Mouse (Mus musculus) skeletal muscle tissue, adult 2 months (tissue): ENCODE measurements around the gene Bmp6.

Experiments
- DNase-seq: peaks from one replicate; pipeline ENCODE4 v3.0.0-alpha.2; 2012; ENCODE audit warnings: low read depth, low spot score

The Bmp6 gene

DNA sequence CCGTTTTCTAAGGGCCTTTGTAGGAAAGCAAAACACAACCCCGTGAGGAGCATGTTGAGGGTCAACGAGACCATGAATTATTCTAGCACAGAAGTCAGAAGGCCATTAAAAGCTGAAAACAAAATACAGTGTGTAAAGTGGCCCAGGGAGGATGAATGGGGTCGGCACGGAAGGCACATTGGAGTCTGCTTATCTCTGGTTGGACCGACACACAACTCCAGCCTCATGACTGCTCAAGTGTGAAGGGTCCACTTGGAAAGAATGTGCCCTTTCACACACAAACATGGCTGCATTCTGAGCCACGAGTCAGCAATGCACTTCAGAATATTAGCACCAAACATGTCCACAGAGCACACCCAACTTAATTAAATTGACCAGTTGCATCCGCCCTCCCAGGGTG lies 84.8 kb downstream of the Bmp6 start:
- DNase-seq, result no peak

DNA sequence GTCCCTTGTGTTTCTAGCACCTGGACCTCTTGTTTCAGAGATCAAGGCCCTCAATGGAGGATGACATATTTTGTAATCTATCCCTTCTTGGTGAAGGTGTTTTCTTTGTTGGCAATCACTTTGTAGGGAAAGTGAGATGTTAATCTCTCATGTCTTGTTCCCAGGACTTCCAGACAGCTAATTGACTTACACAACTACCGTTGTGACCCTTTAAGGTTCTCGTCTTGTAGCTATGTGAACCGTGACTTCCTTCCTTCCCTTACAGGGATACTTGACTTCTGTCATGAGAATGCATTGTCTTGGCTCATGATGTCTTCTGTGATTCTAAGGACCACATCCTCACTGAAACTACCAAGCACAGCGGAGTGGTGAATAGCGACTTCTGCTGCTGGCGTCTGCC lies 85.2 kb downstream of the Bmp6 start:
- no peak for DNase-seq

DNA sequence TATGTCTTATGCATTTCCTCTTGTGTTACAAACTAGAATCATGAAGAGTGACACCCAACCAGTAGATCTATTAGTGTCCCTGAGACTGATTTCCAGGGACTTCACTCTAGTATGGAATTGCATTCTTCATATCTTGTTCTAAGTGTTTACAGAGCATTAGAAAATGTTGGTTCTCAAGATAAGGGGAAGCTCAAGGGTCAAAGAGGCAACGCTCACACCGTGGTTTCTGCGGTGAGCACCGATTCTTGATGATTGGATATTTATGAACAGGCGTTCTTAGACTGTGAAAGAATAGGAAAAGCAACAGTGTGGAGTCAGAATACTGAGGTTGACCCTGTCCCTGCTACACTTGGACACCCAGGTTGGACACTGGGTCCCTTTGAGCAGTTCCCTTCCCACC lies 89.9 kb downstream of the Bmp6 start:
- DNase-seq, result no peak

DNA sequence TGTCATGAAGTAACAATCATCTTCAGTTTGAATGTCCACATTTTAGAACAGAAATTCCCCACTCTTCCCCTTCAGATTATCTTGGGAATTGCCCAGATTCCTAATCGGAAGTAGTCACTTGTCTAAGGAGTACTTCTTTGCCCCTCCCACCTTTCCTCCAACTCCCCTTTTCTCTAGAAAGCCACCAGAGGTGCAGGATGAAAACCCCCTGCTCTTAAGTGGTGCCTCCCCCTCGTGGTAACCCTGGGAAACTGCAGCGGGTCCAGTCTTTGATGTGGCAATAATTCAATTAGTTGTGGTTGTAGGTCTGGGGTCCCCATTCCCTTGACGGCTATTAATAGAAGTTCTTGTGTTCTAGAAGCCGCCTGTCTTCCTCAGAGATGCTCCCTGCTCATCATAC lies 93.0 kb downstream of the Bmp6 start:
- no peak for DNase-seq

DNA sequence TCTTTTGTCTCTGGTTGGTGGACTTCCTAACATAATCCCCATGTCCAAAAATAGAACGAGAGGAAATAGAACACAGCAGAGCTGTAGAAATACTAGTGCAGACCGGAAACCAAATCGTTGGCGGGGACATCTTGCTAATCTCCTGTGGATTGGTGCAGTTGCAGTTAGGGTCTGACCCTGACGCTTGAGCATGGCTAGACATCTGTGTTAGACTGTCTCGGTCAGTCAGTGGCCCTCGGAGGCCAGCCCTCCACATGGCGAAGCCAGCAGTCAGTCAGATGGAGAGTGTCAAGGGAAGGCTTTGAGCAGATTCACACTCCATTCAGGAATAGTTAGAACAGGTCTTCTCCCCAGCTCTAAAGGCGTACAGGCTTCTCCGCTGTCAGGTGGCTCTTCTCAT lies 95.3 kb downstream of the Bmp6 start:
- DNase-seq, result no peak

DNA sequence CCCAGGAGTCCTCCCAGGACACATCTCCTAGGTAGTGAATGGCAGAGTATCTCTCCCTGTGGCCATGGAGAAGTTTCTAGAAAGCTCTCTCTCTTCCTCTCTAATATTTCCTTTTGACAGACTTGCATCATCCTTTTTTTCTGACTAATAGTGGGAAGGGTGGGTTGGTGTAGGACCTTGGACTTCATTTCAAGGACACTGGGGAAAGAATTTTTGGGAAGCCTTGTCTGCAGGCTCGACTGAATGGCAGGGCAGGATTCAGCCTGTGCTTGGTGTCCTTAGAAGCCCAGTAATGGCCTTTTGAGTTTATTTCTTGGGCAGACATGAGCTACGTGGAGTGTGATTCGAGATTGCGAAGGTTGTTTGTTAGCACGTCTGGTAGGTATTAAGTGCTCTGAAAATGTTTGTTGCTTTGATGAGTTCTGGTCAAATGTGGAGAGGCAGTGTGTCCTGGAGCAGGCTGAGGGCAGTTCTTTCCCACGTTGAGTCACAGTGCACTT lies 103.7 kb downstream of the Bmp6 start:
- no peak for DNase-seq

DNA sequence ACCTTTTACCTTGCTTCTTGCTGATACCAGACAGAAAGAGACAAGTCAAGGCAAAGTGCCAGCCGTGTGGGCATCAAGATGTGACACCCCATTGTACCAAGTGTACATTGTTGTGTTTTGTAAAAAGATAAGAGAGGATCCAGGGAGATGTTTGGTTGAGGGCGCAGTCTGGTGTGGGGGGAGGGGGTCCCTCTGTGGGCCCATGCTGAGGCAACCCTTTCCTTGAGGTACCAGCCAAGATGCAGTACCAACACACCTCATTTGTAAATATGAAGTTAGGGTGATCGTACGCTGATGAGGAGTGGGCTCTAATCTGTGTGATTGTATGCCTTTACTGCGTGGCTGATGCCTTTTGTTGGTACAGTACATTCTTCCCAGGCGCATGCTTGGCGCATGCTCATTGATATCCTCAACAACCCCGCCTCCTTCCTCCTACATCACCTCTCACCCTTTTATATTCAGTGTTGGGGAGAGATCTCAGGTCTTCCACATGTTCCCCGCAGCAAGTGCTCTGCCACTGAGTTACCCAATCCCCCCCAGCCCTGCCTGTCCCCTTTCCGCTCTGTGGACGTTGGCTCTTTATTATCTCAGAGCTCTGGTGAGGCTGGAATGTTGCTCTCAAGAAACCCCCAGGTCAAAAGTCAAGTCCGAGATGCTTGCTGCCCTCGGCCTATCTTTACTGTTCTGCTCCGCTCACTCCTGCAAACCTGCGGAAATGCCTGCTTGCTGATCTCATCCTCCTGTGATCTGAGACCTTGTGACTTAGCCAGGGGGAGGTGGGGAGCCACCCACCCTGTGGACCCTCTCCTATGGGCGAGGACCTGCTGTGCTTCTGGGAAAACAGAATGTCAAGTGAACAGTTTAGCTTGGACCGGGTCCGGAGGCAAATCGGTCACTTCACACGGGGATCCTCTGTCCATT lies 105.4 kb downstream of the Bmp6 start:
- no peak for DNase-seq

DNA sequence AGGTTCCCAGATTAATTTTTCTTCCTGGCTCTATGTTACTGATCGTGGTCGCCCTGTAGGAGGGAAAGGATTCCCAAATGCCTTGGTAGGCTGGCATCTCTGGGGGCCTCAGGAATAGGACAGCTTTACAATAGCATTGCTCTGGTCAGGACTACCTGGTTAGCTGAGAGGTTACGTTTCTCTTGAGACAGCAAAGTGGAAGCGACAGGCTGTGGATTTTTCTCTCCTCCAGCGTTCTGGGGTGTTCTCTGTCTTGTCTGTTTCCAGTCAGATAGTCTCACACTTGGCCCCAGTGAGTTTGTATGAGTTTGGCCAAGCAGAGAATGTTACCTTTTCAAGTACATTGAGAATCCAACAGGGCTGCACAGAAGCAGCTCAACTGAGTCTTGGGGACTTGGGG lies 106.5 kb downstream of the Bmp6 start:
- no peak for DNase-seq

DNA sequence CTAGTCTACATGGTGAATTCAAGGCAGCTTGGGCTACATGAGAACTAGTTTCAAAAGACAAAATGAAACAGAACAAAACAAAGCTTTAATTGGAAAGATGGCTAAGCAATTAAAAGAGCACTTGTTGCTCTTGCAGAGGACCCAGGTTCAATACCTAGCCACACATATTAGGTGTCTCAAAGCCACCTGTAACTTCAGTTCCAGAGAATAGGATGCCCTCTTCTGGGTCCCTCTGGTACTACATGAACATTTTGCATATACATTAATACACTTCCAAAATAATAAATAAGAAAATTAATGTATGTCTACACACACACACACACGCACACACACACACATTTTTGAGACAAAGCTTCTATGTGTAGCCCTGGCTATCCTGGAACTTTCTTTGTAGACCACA lies 118.5 kb downstream of the Bmp6 start:
- no peak for DNase-seq

DNA sequence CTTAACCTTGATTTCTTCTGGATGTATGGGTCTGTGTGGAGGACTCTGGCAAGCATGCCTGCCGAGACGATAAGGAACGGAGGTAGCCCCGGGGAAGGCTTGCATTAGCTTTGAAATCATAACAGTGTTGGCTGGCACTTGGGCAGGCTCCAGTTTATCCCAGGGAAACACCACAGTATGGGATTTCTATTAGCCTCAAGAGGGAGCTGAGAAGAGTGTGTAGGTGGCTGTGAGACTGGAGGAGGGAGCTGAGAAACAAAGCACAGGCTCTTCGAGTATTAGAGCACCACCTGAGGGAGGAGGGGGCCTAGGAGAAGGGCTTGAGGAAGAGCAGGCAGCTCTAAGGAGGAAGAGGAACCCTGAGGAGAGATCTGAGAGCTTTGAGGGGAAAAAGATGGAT lies 126.0 kb downstream of the Bmp6 start:
- no peak for DNase-seq

DNA sequence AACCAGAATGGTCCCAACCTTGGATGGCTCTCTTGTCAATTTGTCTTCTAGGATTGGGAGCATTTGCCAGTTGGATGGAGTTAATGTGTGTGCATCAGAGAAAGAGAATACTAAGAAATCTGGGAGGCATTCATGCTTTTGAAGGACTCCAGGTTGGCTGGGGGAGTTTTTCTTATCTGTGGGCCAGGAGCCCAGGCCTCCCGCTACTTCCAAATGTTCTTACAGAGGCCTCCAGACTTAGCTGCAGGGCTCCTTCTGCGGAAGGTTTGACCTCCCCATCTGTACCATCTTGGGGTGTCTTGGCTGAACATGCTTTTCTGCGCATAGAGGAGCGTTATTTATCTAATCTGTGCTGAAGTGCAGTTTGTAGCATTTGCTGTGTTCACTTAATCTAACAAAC lies 127.7 kb downstream of the Bmp6 start:
- no peak for DNase-seq

DNA sequence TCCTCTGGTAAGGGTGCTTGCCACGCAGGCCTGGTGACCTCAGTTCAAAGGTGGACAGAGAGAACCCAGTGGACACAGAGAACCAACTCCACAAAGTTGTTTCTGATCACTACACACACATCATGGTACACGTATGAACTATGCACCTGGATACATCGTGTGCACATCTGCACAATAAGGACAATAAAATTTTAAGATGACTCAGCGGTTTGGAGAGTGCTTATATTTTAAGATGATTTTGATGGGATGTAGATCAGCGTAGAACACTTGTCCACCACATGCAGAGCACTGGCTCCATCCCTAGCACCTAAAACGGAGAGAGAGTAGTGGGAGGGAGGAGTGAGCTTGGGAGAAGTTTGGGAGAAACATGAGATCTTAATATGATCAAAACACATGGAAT lies 128.6 kb downstream of the Bmp6 start:
- no peak for DNase-seq

DNA sequence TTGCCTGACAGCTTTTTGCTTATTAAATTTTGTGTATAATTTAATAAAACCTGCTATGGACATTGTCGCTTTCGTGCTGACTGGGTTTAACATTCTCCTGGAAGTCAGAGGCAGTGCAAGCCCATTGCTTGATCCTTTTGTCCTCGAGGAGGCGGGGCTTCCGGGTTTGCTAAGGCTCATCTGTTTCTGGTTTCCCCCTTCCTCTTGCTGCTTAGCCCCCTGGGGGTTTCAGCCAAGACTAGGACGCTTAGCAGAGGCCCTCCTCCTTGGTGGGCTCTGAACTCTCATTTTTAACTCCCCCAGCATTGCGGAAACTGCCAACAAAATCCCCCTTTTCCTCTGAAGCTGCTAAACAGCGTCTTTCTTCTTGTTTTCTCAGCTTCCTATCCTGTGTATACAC lies 132.0 kb downstream of the Bmp6 start:
- no peak for DNase-seq

DNA sequence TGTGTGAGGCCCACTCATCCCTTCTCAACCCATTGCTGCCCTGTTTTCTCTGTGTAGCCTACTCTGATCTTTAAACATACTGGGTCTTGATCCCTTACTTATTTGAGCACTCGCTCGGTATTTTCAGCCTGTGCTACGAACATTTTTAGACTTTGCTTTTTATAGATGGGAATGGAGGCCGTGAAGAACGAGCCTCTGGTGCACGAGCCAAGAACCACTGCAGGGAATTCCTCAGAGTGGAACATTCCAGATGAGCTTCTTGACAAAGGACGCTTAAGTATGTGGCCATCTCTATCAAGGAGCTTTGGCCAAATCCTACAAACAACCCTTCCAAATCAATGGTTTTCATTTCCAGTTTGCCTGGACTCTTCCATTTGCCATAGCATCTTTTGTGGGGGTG lies 136.1 kb downstream of the Bmp6 start:
- DNase-seq, result no peak

DNA sequence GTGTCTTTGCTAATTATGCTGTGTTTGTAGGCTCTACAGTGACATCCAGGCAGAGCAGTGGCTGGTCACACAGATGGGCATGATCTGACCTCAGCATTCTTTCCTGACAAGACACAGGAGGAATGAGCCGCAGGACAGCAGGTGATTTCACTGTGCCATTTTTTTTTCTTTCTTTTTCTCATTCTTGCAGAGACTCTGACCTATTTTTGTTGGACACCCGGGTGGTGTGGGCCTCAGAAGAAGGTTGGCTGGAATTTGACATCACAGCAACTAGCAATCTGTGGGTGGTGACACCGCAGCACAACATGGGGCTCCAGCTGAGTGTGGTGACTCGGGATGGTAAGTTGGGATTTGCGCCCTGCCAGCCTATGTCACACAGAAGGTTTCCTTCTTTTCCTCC lies 139.8 kb downstream of the Bmp6 start:
- DNase-seq, result no peak

DNA sequence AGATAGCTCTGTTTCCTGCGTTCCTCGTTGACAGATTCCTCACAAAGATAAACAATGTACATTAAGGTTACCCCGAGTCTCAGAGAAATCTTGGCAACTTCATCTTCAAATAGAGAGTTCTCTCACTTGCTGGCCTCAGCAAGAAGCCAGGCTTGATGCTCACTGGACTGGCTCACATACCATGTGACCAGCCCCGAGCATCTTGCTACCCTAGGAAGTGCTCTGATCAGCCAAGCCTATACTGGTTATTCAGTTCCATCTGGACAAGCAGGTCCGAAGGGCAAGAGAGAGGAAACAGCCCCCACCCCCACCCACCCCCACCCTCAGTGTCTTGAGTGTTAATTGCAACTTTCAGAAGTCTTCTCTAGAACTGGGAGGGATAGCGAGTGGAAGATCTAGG lies 141.9 kb downstream of the Bmp6 start:
- no peak for DNase-seq

DNA sequence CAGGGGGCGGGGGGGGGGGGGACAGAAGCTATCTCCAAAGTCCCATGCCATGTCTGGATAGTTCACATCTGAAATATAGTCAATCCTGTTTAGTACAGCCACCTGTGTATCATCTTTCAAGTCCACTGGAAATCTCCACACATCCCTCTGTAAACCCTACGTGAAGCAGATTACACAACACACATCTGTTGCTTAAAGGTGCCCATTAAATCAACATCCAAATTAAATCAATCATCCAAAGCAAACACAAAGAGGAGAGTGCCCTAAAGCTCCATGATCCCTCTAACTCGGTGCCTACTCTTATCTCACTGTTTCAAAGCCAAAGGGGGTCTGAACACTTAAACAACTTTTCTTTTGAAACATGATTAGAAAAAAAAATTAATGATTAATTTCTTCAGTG lies 151.8 kb downstream of the Bmp6 start:
- no peak for DNase-seq

DNA sequence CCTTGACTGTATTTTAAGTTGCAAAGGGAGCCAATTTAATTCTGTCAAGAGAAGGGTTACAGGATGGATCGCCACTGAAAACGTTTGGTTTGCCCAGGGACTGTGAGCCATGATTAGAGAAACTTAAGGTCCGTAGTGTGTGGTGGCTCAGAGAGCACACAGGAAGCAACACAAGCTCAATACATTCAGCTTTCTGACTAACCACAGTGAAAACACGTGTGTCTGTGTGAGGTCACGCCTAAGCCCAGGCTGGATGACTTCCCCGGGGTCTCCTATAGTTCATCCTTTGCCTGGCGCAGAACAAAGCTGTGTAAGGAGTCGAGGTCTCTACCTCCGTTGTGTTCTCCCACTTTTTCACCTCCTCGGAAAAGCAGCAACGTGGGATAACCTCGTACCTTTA lies 156.4 kb downstream of the Bmp6 start:
- no peak for DNase-seq

DNA sequence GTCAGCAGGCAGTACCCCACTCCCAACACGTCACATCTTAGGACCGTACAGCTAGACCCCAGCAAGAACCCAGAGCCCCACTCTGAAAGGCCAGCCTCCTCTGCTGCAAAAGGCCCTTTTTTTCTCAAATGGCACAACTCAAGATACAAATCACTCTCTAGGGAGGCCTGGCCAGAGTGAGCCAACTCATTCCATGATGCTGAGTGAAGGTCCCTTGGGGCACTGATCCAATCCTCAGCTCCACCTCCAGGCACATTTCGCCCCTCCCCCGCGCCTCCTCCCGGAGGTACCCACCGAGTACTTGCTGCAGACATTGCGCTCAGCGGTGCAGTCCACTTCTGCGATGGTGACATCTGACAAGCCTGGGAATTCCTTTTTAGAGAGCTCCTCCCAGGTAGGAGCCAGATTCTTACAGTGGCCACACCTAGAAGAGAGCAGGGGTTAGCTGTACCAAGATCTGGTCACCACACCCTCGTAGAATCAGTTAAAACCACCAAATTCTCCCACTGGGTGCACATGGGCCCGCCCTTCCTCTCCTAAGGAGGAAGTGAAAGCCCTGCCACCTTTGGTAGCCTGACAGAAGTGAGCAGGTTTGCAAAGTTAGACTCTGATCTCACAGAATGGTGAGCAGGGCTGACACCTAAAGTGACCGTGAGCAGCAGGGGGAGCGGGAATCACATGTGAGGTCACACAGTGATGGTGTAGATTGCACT lies 158.4 kb downstream of the Bmp6 start:
- DNase-seq, result peak; percentile 38

DNA sequence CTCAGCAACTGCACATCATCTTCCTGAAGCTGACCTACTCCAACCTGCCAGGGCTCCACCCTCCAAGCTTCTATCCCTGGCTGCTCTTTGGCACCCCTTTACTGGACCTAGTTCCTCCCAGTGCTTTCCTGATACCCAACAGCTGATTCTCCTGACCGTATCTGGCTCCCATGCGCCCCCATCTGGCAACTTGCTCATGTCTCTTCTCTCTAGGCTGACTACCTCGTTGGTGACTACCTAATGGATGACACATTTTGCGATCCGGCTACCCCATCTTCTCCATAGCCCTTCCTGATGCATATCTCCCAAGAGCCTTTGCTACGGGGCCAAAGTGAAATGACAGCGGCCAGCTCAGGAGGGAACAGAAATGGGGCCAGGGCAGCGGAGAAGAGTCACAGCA lies 161.4 kb downstream of the Bmp6 start:
- peak; percentile 23 for DNase-seq

DNA sequence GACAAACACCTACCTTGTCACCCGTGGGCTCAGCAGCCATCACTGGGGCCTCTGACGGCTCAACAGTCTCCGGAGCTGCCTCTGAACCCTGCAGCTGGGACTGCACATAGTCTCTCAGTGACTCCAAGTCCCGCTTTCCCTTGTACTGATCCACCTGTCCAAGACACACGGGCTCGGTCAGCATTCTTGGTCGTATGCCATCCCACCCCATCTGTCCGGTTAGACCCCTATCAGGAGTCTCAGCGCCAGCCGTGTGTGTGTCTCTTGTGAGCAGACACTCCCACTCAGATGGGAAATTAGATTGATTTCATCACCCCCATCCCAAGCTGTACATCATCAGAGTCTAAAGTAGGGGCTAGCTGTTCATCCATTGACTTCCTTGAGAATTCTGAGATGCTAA lies 162.0 kb downstream of the Bmp6 start:
- no peak for DNase-seq

DNA sequence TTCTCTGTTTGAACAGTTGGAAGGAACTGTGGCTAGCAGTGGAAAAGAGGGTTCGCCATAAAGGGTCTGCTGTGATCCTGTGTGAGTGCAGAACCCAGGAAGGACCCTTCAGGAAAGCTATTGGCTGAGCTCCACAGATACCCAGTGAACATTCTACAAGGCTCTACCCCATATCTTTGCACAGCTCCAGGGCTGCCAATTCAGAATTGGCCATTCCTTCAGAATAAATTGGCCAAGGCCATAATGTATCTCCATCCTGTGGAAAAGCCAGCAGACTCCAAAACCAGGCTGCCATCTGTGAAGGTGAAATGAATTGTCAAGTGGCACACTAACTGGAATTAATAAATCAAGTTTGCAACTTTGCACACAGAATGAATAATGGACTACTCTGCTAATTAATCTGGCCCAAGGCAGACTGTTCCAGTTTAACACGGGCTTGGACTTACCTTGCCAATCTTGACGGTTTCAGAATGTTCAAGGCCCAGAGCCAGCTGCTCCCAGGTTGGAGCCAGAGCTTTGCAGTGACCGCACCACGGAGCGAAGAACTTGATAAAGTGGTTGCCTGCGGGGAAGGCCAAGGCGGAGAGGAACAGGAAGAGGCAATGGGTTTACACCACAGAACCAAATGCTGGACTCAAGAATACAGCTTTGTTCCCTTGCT lies 164.9 kb downstream of the Bmp6 start:
- no peak for DNase-seq

DNA sequence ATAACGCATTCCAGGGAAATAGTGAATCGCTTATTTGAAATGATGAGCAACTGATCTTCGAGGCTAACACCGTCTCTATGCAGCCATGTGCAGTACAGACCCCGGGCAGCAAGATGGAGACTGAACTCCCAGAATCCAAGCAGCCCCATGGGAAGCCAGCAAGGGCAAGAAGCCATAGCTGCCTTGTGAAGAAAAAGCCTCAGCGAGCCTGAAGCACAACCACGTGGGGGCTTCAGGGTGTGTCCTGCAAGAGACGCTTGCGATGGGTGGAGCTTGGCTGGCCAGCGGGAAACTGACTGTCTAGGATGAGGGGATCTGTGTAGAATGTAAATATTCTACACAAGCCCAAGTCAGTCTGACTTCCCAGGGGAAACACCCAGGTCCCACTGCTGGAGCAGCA lies 167.1 kb downstream of the Bmp6 start:
- no peak for DNase-seq
